Mouse (Mus musculus) small intestine, adult 2 months (tissue): ENCODE data around the gene Rapgef1.
A peak's percentile ranks its signal among the peaks of the same experiment; 100 is the strongest.

ENCODE experiments used
- CTCF ChIP-seq: fragments of 200-500 bp; IDR thresholded peaks from 2 replicates; pipeline ENCODE4 v1.5.1; 2012; ENCODE audit warnings: low read depth, mild to moderate bottlenecking, control low read depth, inconsistent platforms, low read length, moderate library complexity, mixed read lengths; ENCODE audit not compliant: insufficient replicate concordance, insufficient read length; ENCODE audit errors: extremely low read depth
- POLR2A ChIP-seq: fragments of 200-500 bp; IDR thresholded peaks from 2 replicates; pipeline ENCODE4 v1.6.1; 2012; ENCODE audit warnings: low read depth, mild to moderate bottlenecking, control low read depth, inconsistent platforms, low read length, moderate library complexity

DNA sequence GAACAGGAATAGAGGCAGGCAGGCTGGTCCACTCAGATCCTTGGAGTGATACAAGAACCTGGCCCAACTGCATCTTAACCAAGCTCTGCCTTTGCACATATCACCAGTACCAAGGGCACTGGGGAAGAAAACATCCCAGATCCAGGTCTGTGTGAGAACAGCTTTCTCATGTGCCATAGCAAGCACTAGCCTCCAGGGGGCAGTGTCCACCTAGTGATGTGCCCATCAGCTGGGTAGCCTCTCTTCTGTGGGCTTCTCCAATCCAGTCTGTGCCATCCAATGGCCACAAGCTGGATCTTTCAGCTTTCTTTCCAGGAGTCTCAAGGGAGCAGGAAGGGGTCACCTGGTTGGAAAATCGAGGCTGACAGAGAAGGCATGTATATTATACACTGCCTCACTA is 145.3 kb downstream of the Rapgef1 start:
- TF ChIP-seq CTCF (peak; percentile 92; the same call in 1 of the 2 replicates), POLR2A (no peak)
